16 mouse cellular contexts compared by ENCODE assay signal in genomic region chr4:141614946-141615345, GRCm38 (mm10). TPM values are rescaled to one million over a fixed set of nuclear protein-coding genes. Genes with fewer than 3 reads are reported as not detected.
DNase-seq lines count a peak whose midpoint lies in the region; TF ChIP-seq lines count a peak whose summit lies in the region.
"Had no signal": no experiment of that assay in that cellular context is flagged by ENCODE, and none has a peak within 500 bp of the region (broad histone marks: within the 10 kb centered on the region; RNA-seq: fewer than 3 reads in every experiment).

No protein-coding gene starts in this region.

- peak; percentile 24; the same call in 1 of the 2 replicates for TF ChIP-seq POLR2A in testis, adult 2 months (IDR thresholded peaks at IDR 0.05; ENCODE audit: control insufficient read depth, low read depth, low read length)

- H3K4me1 ChIP-seq in heart, embryonic 10.5 days: peaks cover 37% of the 10 kb centered on the region
- H3K4me1 ChIP-seq in testis, adult 2 months (ENCODE audit: control insufficient read depth, insufficient read depth, low read length): peaks cover 14% of the 10 kb centered on the region

- no peak overlapping the region for H3K4me3 ChIP-seq in heart, embryonic 10.5 days
- H3K4me3 ChIP-seq in left cerebral cortex, adult 2 months: no peak overlapping the region
- peak overlapping the region; percentile 89 for H3K4me3 ChIP-seq in testis, adult 2 months (ENCODE audit: control insufficient read depth, low read depth, low read length)
- H3K4me3 ChIP-seq: embryonic facial prominence, embryonic 13.5 days; forebrain, embryonic 12.5 days; heart, adult 2 months; heart, embryonic 12.5 days; hindbrain, embryonic 13.5 days had no signal

- H3K9me3 ChIP-seq in heart, embryonic 10.5 days: no peaks in the 10 kb centered on the region
- H3K9me3 ChIP-seq: embryonic facial prominence, embryonic 13.5 days; forebrain, embryonic 12.5 days; heart, embryonic 12.5 days; hindbrain, embryonic 13.5 days had no signal

- WGBS in heart, embryonic 10.5 days: 80% methylated on average over 14 of the region's 14 CpGs

- no peak for DNase-seq in heart, embryonic 10.5 days (ENCODE audit: low spot score)
- DNase-seq in heart, postnatal 4 days: no peak
- DNase-seq in left cerebral cortex, postnatal 4 days: peak; percentile 71
- no peak for DNase-seq in left cerebral cortex, adult 2 months (ENCODE audit: extremely low spot score in 1 of 2, low spot score in 2 of 2)
- DNase-seq in testis, postnatal 14 days (ENCODE audit: low spot score): no peak
- DNase-seq: adrenal gland, adult 2 months; adrenal gland, postnatal 25 days; cerebellum, adult 8-10 months; cerebellum, postnatal 36 days; gastrocnemius, postnatal 14 days had no signal

- no peak for TF ChIP-seq CTCF in left cerebral cortex, adult 2 months (IDR thresholded peaks at IDR 0.05)
- no peak for TF ChIP-seq CTCF in testis, adult 2 months (IDR thresholded peaks at IDR 0.05; ENCODE audit: control insufficient read depth, insufficient read depth, insufficient replicate concordance, low read depth, low read length)

- 0 out of 2 replicates have a peak overlapping the region, but pooled peaks have one; percentile 52 for H3K27ac ChIP-seq in heart, embryonic 10.5 days
- no peak overlapping the region for H3K27ac ChIP-seq in left cerebral cortex, adult 2 months
- peak overlapping the region; percentile 73 for H3K27ac ChIP-seq in testis, adult 2 months (ENCODE audit: control insufficient read depth, insufficient read depth, low read depth, low read length)
- H3K27ac ChIP-seq: embryonic facial prominence, embryonic 13.5 days; forebrain, embryonic 12.5 days; heart, adult 2 months; hindbrain, embryonic 13.5 days had no signal

- H3K27me3 ChIP-seq in heart, embryonic 10.5 days (ENCODE audit: insufficient read depth, poor library complexity, severe bottlenecking): peaks cover 11% of the 10 kb centered on the region
- no peaks in the 10 kb centered on the region for H3K27me3 ChIP-seq in testis, adult 2 months (ENCODE audit: control insufficient read depth, insufficient read depth, low read length)
- H3K27me3 ChIP-seq: embryonic facial prominence, embryonic 13.5 days; heart, embryonic 12.5 days had no signal

- intact Hi-C loops in left cerebral cortex, postnatal 4 days (cut with DNase I): loop anchor here (10.0 kb wide), 1 partner anchor 230 kb away; the partner anchor contains the start of gene Ctrc
- intact Hi-C loops in left cerebral cortex, adult 2 months (cut with DNase I): no loop called here

- no peaks in the 10 kb centered on the region for H3K36me3 ChIP-seq in heart, embryonic 10.5 days
- no peaks in the 10 kb centered on the region for H3K36me3 ChIP-seq in testis, adult 2 months (ENCODE audit: control insufficient read depth, insufficient read depth, low read length)
- H3K36me3 ChIP-seq: embryonic facial prominence, embryonic 13.5 days; forebrain, embryonic 12.5 days; heart, embryonic 12.5 days; hindbrain, embryonic 13.5 days had no signal

RNA-seq across cellular contexts. Expression of gene Tmem82, which starts 3.5 kb away (rescaled TPM):
- polyA plus RNA-seq in heart, embryonic 10.5 days (2016; fragmentation: Nextera tagmentation; extraction: Ambion mirVana): 0.96 and 2.4 TPM in 2 replicates
- 1 to 10 TPM; 3.1 to 3.2 TPM for total RNA-seq in heart, postnatal 4 days (2021)
- under 1 TPM; 0.38 to 0.46 TPM for total RNA-seq in left cerebral cortex, postnatal 4 days (2021)
- total RNA-seq in left cerebral cortex, adult 2 months (2021): 1 to 10 TPM in 1 of 2 experiments, under 1 TPM in 1; 0.30 to 1.1 TPM
- 3.5 and 3.9 TPM in 2 replicates for polyA plus RNA-seq in testis, adult 2 months (2012; rRNA removed)

RNA-seq across cellular contexts. Expression of gene Slc25a34, which starts 8.7 kb away (rescaled TPM):
- 0.20 and 0.34 TPM in 2 replicates for polyA plus RNA-seq in heart, embryonic 10.5 days (2016; fragmentation: Nextera tagmentation; extraction: Ambion mirVana)
- total RNA-seq in heart, postnatal 4 days (2021): 10 to 100 TPM; 32.5 to 33.6 TPM
- 1 to 10 TPM; 1.1 to 1.7 TPM for total RNA-seq in left cerebral cortex, postnatal 4 days (2021)
- total RNA-seq in left cerebral cortex, adult 2 months (2021): 1 to 10 TPM; 3.2 TPM
- 2.2 and 2.9 TPM in 2 replicates for polyA plus RNA-seq in testis, adult 2 months (2012; rRNA removed)
- polyA plus RNA-seq: embryonic facial prominence, embryonic 13.5 days; forebrain, embryonic 12.5 days had no signal

RNA-seq across cellular contexts. Expression of gene Fblim1, which starts 9.1 kb away (rescaled TPM):
- 61.9 and 62.7 TPM in 2 replicates for polyA plus RNA-seq in heart, embryonic 10.5 days (2016; fragmentation: Nextera tagmentation; extraction: Ambion mirVana)
- 100 to 1,000 TPM; 122 to 145 TPM for total RNA-seq in heart, postnatal 4 days (2021)
- 10 to 100 TPM; 19.8 to 23.8 TPM for total RNA-seq in left cerebral cortex, postnatal 4 days (2021)
- total RNA-seq in left cerebral cortex, adult 2 months (2021): 1 to 10 TPM in 1 of 2 experiments, under 1 TPM in 1; 0.75 to 1.1 TPM
- 3.1 and 4.4 TPM in 2 replicates for polyA plus RNA-seq in testis, adult 2 months (2012; rRNA removed)

RNA-seq across cellular contexts. Expression of gene Plekhm2, which starts 49.8 kb away (rescaled TPM):
- 4.1 and 5.4 TPM in 2 replicates for polyA plus RNA-seq in heart, embryonic 10.5 days (2016; fragmentation: Nextera tagmentation; extraction: Ambion mirVana)
- total RNA-seq in heart, postnatal 4 days (2021): 10 to 100 TPM; 57.5 to 64.5 TPM
- 10 to 100 TPM; 44.1 to 51.1 TPM for total RNA-seq in left cerebral cortex, postnatal 4 days (2021)
- 10 to 100 TPM; 90.1 to 94.2 TPM for total RNA-seq in left cerebral cortex, adult 2 months (2021)
- polyA plus RNA-seq in testis, adult 2 months (2012; rRNA removed): 73.3 and 76.3 TPM in 2 replicates

Comparison
In these comparisons a context has a peak if more than half of its experiments do, and no peak if none do; other contexts are left out.
1. RNA of gene Fblim1, which starts 9.1 kb away (total RNA-seq): 122 to 145 TPM in heart, postnatal 4 days and 19.8 to 23.8 TPM in left cerebral cortex, postnatal 4 days; 0.75 to 1.1 TPM in left cerebral cortex, adult 2 months; every median in the first group is over 10 times any median in the second.
2. RNA of gene Slc25a34, which starts 8.7 kb away (total RNA-seq): 32.5 to 33.6 TPM in heart, postnatal 4 days; 3.2 TPM in left cerebral cortex, adult 2 months and 1.1 to 1.7 TPM in left cerebral cortex, postnatal 4 days; every median in the first group is over 4 times any median in the second.